Mouse (Mus musculus) cortical plate, adult 2 months (tissue): ENCODE results near the gene Btaf1. TPM values are rescaled to one million over a fixed set of nuclear protein-coding genes. Genes with fewer than 3 reads are reported as not detected.

Source experiments
- H3K27ac ChIP-seq: fragments of 200-500 bp; 2 replicates; pipeline ENCODE4 v1.5.1; 2012; ENCODE audit warnings: low read length, control low read depth, inconsistent platforms; ENCODE audit not compliant: insufficient read depth
- H3K4me1 ChIP-seq: fragments of 200-500 bp; 2 replicates; pipeline ENCODE4 v1.6.1; 2011; ENCODE audit warnings: low read length; ENCODE audit not compliant: control insufficient read depth, insufficient read depth
- H3K4me3 ChIP-seq: fragments of 200-500 bp; 2 replicates; pipeline ENCODE4 v1.5.1; 2011; ENCODE audit warnings: mild to moderate bottlenecking, low read length, control low read depth; ENCODE audit not compliant: insufficient read depth
- CTCF ChIP-seq: fragments of 200-500 bp; IDR thresholded peaks from 2 replicates; pipeline ENCODE4 v1.5.1; 2011; ENCODE audit warnings: mild to moderate bottlenecking, control low read depth, low read length; ENCODE audit not compliant: insufficient read depth; ENCODE audit errors: extremely low read depth
- POLR2A ChIP-seq: fragments of 200-500 bp; IDR thresholded peaks from 2 replicates; pipeline ENCODE4 v1.6.1; 2011; ENCODE audit warnings: mild to moderate bottlenecking, low read length, control low read depth; ENCODE audit not compliant: insufficient read depth; ENCODE audit errors: extremely low read depth
- polyA plus RNA-seq: library from polyadenylated mRNA; depleted of rRNA; stranded (reverse); fragments of >200 nt; gene quantifications from 2 replicates; pipeline ENCODE4 v1.2.3, GENCODE M21; 2012

Btaf1 gene
- polyA plus RNA-seq, 1 experiment: 13.0 TPM

- H3K4me1 ChIP-seq: peaks cover 5% of the 10 kb centered on the region
- no peak for TF ChIP-seq POLR2A
- TF ChIP-seq CTCF: no peak
- no peak overlapping the region for H3K4me3 ChIP-seq
- no peak overlapping the region for H3K27ac ChIP-seq
Measured at GRCm38 (mm10) chr19:37016890-37017289, 91.0 kb downstream of the Btaf1 start.

GRCm38 (mm10) chr19:37018411-37018810 is 92.5 kb downstream of the Btaf1 start:
- H3K4me3 ChIP-seq: no peak overlapping the region; the same call in 1 of the 2 replicates
- no peak overlapping the region for H3K27ac ChIP-seq
- no peak for TF ChIP-seq POLR2A
- TF ChIP-seq CTCF: no peak
- peaks cover 5% of the 10 kb centered on the region for H3K4me1 ChIP-seq

GRCm38 (mm10) chr19:37018931-37019330 is 93.1 kb downstream of the Btaf1 start:
- TF ChIP-seq POLR2A (no peak), CTCF (no peak)
- Histone ChIP-seq H3K4me1 (peaks cover 5% of the 10 kb centered on the region), H3K4me3 (no peak overlapping the region), H3K27ac (no peak overlapping the region)

DNA sequence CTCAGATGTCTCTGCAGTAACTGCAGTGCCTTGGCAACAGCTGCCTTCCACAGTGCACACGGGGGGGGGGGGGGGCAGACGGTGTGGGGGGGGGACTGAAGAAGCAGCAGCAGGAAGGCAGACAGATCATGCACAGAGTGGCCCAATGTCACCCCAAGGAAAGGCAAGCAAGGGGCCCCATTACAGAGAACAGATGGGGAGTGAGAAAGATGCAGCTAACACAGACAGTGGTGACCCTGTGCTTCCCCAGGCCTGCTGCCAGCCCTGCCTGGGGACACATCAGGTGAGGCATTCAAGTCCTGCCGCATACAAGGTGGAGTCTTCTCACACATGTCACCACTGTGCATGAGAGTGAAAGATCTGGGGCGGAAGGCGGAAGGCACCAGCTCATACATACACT is 94.7 kb downstream of the Btaf1 start:
- Histone ChIP-seq H3K27ac (peak overlapping the region; percentile 4; the same call in 1 of the 2 replicates), H3K4me1 (peaks cover 12% of the 10 kb centered on the region), H3K4me3 (no peak overlapping the region)
- TF ChIP-seq CTCF (no peak), POLR2A (no peak)

- Histone ChIP-seq H3K4me3 (no peak overlapping the region), H3K4me1 (peaks cover 13% of the 10 kb centered on the region), H3K27ac (0 out of 2 replicates have a peak overlapping the region, but pooled peaks have one; percentile 4)
- no peak for TF ChIP-seq CTCF
- no peak for TF ChIP-seq POLR2A
Measured at GRCm38 (mm10) chr19:37020951-37021350, 95.1 kb downstream of the Btaf1 start.

DNA sequence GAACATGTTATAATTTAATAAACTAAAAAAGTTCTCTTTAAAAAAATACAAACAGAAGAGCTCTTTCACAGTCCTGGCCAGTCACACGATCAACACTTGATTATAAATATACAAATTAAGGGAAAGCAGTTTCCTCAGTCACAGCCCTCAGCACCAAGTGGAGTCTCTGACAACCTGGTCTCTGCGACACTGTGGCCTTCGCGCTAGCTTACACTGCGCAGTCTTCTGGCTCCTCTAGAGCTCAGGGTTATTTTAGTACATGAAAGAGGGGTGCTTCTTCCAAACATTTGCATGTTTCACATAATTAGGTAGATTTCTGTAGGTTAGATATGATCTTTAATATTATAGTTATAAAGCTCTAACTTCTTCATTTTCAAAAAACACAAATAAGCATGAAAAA is 96.3 kb downstream of the Btaf1 start:
- no peak for TF ChIP-seq POLR2A
- TF ChIP-seq CTCF: no peak
- no peak overlapping the region for H3K27ac ChIP-seq
- H3K4me3 ChIP-seq: no peak overlapping the region
- peaks cover 17% of the 10 kb centered on the region for H3K4me1 ChIP-seq

GRCm38 (mm10) chr19:37025839-37026319 is 100.0 kb downstream of the Btaf1 start:
- peaks cover 19% of the 10 kb centered on the region for H3K4me1 ChIP-seq
- H3K27ac ChIP-seq: no peak overlapping the region
- no peak for TF ChIP-seq POLR2A
- TF ChIP-seq CTCF: no peak
- no peak overlapping the region for H3K4me3 ChIP-seq

DNA sequence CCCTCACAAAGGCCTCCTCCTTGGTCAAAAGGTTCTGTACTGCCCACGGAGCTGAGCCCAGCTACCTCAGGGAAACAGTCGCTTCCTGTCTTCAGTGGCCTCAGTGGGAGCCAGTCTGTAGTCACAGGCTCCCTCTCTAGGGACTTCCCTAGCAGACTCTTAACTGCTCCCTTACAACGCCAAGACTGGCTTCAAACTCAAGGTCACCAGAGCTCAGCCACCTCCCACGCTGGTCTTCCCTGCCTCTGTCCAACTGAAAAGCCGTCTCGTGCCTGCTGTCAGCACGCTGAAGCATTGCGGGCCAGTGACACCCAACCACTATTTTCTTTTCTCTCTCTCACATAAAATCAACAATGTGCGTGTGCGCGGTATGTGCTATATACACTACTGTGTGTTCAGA is 100.5 kb downstream of the Btaf1 start:
- TF ChIP-seq POLR2A: no peak
- H3K27ac ChIP-seq: no peak overlapping the region
- H3K4me1 ChIP-seq: peaks cover 17% of the 10 kb centered on the region
- no peak overlapping the region for H3K4me3 ChIP-seq

DNA sequence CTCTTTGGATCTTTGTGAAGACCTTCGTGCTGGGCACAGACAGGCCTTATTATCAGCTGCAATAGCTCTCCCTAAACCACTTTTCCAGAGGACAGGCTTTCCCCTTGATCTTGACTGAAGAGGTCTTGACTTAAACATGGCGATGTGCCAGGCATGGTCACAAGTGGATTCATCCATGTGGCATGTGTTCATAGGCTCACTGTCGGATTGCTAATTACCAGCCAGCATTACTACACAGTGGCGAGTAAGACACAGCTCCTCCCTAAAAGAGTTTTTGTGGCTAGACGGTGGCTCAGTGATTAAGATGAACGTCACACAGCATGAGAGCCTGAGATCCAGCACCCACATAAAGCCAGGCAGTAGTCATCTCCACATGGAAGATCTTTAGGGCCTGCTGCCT is 103.9 kb downstream of the Btaf1 start:
- Histone ChIP-seq H3K4me1 (peaks cover 23% of the 10 kb centered on the region), H3K4me3 (no peak overlapping the region), H3K27ac (no peak overlapping the region)
- TF ChIP-seq CTCF (no peak), POLR2A (no peak)

DNA sequence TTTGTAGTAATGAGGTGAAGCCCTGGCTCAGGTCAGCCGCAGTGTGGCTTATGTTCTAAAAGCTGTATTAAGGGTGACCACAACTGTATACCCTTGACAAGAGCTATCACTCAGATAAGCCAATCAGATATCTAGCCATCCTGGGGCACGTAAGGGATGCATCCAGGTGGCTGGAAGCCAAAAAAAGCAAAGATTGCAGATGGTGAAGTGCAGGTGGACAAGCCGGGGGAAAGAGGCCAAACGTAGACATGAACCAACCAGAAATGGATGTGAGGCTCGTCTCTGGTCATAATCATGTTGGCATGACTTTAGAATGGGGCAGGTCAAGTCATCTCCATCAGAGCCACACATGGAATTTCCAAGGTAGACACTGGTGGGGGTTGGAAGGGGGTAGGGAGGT is 105.6 kb downstream of the Btaf1 start:
- Histone ChIP-seq H3K4me1 (peaks cover 14% of the 10 kb centered on the region), H3K4me3 (no peak overlapping the region), H3K27ac (no peak overlapping the region)
- no peak for TF ChIP-seq POLR2A
- no peak for TF ChIP-seq CTCF
